Mouse (Mus musculus): ENCODE data around the gene Btbd9.

DNA sequence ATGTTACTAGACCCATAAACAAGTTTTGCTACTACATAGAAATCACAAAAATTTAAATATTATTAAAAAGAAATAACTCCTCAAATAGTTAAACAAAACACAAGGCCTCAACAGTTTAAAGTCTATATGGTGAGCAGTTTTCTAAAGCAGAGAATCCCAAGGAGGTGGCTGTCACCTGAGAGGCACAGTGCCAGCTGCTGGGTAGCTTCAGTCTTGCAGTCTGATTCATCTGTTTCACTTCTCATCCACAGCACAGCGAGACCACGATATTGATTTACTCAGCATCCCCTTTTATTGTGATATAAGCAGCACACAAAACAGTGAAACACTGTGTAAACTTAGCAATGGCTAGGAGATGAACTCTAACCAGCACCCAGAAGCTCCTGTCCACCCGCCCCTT, 173.4 kb downstream of the Btbd9 start:
- TF ChIP-seq POLR2A (IDR thresholded peaks at IDR 0.05; ENCODE audit: insufficient read length, low read depth), result no peak
- no peak for TF ChIP-seq TCF12 (IDR thresholded peaks at IDR 0.05; ENCODE audit: insufficient read depth, poor library complexity, severe bottlenecking)
- TF ChIP-seq USF1 (IDR thresholded peaks at IDR 0.05; ENCODE audit: low read depth), result no peak
- TF ChIP-seq POLR2AphosphoS2 (IDR thresholded peaks at IDR 0.05; ENCODE audit: insufficient read length, low read depth), result no peak
- TF ChIP-seq E2F4 (IDR thresholded peaks at IDR 0.05; ENCODE audit: insufficient read depth), result no peak
- no peak for TF ChIP-seq MYOD1 (IDR thresholded peaks at IDR 0.05; ENCODE audit: control insufficient read depth in 1 of 3, insufficient read length in 2 of 3, low read depth in 2 of 3)
- TF ChIP-seq CEBPB (IDR thresholded peaks at IDR 0.05; ENCODE audit: insufficient read depth, poor library complexity, severe bottlenecking), result no peak
